Mouse (Mus musculus) embryonic fibroblast, embryonic 13.5 days (primary cell): Measurements from ENCODE around the gene Cdk9.

ENCODE experiments used
- CTCF ChIP-seq: IDR thresholded peaks from 2 replicates; pipeline ENCODE4 v1.5.1; 2011; ENCODE audit warnings: mild to moderate bottlenecking, control low read depth, low read length, moderate library complexity, borderline replicate concordance; ENCODE audit not compliant: insufficient read depth
- POLR2A ChIP-seq: IDR thresholded peaks from 2 replicates; pipeline ENCODE4 v1.6.1; 2011; ENCODE audit warnings: low read depth, mild to moderate bottlenecking, control low read depth, low read length, moderate library complexity

DNA sequence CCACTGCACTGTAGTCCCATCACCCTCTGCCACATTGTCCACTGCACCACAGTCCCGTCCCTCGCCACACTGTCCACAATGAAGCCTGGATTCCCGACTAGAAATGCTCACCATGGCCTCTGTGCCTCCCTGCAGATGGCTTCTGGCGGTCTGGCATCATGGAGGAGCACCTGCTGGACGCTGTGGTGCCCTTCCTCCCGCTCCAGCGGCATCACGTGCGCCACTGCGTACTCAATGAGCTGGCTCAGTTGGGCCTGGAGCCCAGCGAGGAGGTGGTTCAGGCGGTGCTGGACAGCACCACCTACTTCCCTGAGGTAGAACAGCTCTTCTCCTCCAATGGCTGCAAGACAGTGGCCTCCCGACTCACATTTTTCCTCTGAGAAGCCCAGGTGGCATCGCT, 48.5 kb upstream of the Cdk9 start:
- TF ChIP-seq CTCF (no peak), POLR2A (no peak)
